Mouse (Mus musculus) kidney, postnatal 10 days (tissue): ENCODE data around the gene Rtn4r.
"Not testable (repeated sequence)": the region's sequence is repeated elsewhere in the genome, so short reads cannot be mapped to it uniquely, and the experiment has no call there.

Experiments used
- DNase-seq: peaks from one replicate; pipeline ENCODE4 v3.0.0; 2021; ENCODE audit warnings: mixed read lengths

Rtn4r gene

DNA sequence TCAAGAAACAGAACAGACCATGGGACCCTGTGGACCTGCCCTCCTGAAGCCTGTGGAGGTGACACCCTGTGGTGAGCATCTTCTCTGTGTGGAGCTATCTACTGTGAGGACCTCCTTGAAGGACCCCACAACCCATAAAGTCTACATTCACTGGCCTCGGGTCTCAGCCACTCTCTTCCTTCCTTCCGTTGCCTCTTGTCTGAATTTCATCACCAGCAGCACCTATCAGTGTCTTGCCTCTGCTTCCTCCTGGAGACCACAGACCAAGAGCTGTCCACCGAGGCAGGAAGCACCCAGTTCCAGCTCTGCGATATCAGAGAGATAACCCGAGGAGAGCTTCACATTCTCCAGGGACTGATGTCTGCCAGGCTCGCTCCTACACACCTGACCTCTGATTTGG is 31.8 kb downstream of the Rtn4r start:
- DNase-seq = no peak

DNA sequence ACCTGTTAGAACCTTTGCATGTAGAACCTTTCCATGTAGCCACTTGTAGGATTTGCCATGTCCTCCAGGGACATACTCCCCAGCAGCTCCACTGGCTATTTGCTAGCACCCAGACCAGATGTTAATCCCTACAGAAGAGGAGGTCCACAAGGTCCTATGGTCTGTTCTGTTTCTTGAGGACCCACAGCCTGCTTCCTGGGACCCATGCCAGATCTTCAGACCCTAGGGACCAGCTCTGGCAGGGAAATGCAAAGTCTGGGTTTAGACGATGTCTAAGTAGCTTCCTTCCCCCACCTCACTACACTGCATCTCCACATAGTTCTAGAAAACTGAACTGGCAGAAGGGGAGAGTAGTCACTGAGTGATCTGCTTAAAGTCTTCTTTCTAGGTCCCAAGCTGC is 32.3 kb downstream of the Rtn4r start:
- DNase-seq = peak; percentile 87

DNA sequence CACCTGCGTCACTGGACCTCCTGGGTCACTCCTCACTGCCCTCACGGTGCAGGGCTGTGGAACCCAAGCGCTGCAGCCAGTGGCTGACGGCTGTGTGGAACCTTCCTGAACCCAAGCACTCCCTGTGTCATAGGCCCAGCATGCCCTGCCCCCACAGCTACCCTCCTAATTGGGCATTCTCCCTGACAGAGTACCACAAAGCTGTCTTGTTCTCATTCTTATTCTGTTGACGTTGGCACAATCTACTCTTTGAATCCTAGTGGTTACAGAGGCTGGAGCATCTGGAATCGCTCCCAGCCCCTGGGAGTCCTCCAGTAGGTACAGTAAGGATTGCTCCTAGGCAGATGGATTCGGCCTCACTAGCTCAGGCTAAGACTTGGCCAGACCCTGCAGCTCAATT is 33.1 kb downstream of the Rtn4r start:
- no peak for DNase-seq

DNA sequence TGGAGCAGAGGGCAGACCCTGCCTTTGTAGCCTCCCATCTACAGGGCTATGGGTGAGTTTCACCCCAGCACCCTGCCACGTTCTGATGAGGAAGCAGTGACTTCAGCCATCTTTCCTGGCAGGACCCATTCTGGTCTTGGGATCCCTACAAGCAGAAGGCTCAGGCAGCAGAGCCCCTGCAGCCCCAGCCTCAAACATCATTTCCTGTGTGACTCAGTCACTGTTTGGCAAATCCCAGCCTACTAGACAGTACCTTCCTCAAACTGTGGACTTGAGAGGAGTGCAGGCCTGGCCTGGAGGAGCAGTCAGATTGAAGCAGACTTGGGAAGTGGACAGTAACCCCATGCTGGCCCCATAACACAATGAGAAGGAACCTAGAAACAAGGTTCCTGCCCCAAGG is 33.7 kb downstream of the Rtn4r start:
- no peak for DNase-seq

DNA sequence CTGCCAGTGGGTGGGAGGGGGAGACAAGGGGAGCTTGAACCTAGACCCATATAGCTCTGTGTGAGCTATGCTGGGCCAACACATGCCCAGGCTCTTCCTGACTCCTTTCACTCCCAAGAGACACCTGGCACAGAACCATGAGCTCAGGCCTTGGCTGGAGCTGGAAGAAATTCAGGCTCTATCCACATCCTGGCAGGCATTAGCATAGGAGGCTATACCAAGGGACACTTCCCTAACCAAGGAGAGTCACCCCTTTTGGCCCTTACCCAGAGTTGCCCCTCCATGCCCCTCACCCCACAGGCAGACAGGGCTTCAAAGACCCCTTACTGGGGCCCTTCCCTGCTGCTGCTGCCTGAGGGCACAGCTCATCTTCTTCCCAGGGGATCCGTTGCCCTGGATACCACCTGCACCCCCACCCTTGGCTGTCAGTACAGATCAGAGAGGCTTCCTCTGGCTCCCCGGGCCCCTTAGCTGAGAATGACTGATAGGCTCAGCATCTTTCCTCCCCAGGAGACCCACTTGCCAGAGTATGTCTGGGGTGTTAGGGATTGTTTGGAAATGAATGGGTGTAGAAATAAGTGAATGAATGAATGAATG is 37.3 kb downstream of the Rtn4r start:
- no peak for DNase-seq

DNA sequence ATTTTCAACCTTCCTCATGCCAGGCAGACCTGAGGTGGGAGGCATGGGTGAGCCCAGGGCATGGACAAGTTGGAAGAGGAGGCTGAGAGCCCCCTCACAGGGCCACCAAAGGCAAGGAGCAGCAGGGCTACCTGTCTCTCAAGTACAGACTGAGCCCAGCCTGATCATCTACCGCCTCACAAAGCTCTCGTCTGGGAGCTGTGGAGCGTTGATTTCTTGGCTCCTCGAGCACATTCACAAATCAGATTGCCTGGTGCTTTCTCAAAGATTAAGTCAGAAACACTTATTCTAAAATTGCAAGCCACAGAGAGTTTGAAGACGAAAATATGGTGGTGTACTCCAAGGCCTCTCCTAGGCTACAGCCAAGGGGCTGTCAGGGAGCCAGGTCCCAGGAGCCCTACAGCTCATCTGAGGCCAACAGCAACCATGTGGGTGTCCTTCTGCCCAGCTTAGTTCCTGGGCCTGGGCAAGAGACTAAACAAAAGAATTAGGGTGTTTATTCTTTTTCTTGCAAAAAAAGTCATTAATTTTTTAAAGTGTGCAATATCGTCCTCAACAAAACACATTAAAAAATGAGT is 39.3 kb downstream of the Rtn4r start:
- DNase-seq = no peak

DNA sequence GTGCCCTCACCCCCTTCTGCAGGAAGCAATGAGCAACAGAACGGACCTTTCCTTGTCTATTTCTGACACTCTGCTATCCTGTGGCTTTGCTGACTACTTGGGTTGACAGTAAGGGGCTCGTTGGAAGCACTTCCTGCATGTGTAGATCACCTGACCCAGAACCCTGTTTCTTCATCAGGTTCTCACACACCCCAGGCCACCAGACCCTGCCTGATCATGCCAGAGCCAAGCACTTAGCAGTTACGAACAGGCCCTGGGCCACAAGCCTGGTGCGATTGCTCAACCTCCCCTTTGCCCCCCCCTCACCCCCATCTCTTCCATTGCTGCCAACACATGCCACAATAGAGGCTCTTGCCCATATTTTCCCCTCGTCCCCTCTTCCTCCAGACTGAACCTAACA is 41.7 kb downstream of the Rtn4r start:
- DNase-seq = no peak

DNA sequence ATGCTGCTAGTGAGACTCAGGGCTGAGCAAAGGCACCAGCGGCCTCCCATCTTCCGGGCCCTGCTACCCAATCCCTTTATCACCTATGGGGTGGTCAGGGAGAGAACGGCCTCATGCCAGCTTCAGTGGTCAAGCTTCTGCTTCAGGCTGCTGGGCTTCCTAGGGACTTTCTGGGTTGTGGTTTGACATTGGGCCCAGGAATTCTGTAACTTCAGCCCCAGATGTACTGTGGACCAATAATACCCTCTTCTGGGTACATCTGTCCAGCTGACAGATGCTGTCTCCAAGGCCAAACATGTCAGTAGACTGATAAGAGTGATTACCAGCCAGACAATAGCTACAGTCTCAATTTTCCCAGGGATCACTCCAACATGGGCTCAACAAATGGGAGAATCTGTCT is 42.3 kb downstream of the Rtn4r start:
- no peak for DNase-seq

DNA sequence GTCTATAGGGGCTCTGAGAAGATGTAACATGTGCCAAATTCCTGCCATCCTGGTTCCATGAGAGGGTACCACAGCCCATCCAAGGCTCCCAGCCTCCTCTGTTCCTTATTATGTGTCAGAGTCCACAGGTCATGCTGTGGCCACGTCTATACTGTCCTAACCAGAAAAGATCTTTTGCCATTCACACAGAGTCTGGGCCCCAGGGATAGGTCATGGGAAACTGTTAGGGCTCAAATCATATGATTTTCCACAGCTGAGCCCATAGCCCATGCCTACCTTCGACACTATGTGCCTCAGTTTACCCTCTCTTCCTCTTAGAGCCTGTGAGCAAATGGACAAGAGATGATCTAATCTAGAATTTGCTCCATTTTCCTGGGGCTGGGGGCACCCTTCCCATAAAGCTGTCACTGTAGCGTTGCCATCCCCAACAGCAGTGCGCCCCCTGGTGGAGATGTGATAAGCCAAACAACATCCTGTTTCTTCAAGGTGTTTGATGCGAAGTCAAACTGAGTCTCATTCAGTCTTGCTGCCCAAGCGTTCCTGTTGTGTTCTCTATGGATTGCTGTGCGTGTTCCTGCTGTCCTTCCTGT is 44.9 kb downstream of the Rtn4r start:
- peak; percentile 92 for DNase-seq

DNA sequence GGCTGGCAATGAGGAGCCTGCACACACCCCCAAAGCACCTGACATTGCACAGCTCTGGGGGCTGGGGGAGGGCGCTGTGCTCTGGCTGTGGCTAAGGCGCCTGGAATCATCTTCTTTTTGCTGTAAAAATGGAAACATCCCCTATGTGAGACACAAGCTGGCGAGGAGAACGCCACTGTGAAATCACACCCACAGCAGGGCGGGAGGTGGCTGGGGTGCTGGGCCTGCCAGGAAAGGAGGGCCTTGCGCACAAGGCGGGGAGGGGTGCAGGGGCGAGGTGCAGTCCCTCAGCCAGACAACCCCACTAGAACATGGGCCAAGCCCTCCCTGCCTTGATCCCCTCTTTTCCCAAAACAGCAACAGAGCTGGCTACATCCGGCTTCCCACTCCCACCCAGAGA is 45.8 kb downstream of the Rtn4r start:
- DNase-seq = no peak

DNA sequence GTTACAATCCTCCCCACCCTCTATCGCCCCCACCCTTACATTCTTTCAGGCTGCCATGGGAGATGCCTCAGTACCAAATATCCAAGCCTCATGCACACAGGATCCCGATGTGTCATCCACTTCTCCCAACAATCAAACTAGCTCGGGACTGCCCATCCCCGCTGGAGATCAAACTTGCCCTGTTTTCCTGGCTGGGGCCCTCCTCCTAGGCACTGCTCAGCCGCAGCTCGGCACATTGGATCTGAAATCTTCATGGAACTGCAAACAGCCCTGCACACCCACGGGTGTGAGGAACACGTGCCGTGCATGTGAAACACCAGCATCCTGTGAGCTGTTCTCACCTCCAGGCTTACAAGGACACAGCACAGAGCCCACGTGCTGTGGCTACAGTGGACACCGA is 46.3 kb downstream of the Rtn4r start:
- no peak for DNase-seq

DNA sequence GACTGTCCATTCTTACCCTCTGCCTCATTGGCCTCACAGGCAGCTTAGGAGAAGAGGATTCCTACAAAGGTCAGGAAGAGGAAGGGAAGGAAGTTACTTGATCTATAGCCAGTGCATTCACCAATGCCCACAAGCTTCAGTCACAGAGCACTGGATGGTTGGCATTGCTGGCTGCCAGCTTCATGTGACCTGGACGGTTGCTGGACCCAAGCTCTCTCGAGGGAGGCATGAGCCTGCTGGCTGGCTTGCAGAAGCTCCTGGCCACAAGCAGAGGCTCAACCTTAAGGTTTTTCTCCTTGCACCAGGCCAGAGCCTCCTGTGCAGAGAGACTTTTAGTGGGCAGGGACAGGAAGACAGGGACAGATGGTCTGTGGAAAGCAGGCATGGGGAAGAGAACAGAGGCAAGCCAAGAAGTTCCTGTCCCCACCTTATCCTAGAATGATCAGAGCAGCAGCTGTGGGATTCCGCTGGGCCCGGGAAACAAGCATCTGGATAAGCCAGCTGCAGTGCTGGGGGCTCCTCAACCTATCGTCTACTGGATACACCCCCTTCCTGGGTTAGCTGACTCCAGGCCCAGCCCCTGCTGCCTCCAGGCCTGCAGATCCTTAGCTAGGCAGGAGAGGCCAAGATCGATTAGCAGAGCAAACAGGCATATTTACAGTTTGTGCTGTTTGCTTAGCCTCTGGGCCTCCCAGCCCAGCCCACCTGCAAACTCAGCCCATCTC is 48.5 kb downstream of the Rtn4r start:
- no peak for DNase-seq

DNA sequence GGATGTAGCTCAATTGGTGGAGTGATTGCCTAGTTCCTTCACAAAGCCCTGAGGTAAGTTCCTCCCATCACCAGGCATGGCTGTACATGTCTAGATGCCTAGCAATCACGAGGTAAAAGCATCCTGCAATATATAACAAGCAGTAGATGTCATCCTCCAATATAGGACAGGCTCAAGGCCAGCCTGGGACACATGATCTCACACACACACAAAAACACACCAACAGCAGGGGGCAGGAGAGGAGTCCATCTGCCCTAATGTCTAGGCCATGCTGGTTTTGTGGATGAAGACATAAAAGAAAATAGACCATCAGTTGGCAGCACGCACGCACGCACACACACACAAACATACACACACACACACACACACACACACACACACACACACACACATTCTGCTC is 49.3 kb downstream of the Rtn4r start:
- peak; percentile 33 for DNase-seq

DNA sequence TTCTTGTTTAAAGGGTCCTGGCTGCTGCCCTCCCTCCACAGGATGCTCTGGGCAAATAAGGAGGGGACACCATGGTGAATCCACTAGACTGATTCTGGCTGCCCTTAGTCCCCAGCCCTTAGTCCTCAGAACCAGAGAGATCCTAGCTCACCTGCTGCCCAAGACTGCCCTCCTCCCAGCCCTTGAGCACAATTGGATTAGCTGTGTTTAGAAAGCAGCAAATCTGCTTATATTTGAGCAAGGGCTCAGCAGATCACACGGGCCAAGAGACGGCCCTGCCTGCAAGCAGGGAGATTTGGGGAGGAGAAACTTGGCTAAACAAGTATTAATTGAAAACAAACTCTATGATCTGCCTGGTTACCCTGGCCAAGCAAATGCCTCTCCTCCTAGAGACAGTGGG is 52.1 kb downstream of the Rtn4r start:
- no peak for DNase-seq

DNA sequence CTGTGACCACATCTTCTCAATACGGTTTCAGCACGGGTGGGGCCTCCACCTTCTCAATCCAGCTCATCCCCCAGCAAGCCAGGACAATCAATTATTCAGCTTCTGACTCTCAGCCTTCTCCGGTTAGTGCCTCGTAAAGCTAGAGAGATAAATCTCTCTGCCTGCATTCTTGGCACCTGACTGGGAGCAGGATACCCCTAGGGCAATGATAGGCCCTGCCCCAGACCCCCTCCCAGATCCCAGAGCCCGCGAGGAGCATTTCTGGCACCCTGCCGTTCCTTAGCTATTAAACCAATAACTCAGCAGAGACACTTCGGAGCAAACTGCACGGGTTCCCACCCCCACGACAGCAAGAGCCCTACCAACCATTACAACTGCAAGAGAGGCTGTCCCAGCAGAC is 54.0 kb downstream of the Rtn4r start:
- DNase-seq = no peak

DNA sequence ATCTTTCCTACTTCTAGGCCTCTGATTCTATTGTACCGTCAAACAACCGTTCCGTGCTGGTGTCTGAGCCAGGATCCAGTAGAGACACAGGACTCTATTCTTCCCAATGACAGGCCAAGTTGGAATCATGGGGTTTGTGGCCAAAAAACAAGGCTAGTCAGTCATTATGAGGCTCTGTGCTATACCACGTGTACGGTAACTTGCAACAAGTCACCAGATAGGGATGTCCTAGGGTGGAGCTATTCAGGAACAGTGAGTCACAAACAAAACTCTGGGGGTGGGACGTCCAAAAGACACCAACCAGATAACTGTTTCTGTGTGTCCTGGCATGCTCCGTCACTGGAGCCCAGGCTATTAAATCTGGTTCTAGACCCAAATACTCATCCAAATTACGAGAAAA is 55.3 kb downstream of the Rtn4r start:
- no peak for DNase-seq

DNA sequence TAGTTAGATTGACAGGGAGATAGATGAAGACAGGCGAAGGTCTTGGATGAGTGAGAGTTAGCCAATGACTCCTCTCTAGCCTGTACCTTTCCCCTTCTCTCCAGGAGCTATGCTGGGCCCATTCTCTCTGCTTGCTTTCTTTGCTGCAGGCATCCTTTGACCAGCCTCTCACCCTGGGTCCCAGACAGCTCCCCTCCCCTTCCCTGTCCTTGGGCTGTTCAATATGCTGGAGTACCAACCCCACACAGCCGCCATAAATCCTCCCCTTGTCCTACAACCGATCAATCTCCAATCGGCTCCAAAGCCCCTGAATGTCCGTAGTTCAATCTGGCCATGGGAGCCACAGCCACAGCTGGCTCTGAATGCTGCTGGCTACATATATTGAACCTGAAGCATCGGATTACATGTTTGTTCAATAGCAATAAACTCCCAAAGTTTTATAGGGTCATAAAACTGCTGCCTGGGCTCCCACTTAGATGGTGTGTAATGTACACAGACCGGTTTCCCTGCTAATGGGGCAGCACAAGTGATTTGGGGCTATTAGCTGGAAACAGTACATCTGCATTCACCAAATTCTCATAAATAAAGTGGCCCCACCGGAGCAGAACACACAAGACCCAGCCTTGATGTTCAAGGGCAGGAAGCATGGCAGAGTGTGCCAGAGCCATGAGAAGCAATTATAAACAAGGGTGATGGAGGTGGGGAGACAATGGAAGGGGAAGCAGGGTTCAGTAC is 58.4 kb downstream of the Rtn4r start:
- DNase-seq = no peak

DNA sequence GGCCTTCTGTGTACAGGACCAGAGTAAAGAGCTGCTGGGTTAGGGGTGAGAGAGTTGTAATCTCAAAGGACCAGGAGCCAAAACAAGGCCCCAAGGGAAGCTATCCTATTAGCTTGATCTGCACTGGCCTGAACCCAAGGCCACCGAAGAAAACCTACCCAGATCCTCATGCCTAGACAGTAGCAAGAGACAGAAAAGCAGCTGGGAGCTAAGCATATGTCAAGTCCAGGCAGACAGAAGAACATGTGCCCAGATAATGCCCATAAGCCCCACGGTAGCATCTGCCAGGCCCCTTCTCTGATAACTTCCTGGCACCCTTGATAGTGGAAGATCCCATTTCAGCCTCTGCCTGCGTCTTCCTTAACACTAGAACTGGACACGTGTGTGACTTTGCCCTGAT is 59.4 kb downstream of the Rtn4r start:
- DNase-seq = no peak

DNA sequence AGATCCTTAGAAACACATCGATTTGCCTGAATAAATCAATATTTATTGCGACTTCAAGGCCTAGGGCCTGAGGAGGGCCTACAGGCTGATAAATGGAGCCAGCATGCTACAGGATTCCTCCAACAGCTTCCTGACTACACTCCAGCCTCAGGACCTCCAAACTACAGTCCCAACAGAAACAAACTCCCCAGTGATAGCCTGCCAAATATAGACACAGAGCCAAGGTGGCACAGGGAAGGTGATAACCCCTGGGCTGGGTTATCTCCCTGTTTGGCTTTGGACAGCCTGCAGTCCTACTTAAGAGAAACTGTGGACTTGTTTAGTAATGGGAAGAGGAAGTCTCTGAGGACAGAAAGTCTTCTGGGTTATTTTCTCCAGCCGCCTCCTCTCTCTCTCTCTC is 59.8 kb downstream of the Rtn4r start:
- no peak for DNase-seq

DNA sequence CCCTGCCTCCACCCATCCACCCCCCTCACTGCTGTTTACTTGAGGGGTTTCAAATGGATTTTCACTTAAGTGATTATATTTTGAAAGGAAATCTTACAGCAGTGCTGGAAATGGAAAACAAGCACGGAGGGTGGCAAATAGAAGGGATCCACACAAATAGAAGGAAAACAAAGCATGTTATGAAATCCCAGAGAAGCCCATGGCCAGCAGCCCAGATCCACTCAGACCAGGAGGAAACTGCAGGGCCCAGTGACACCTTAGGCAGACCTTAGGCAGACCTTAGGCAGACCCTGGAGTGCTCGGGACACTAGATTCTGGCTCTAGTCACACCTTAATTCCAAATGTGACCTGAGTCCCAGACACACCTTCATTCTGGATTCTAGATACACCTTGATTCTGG is 63.6 kb downstream of the Rtn4r start:
- DNase-seq = no peak

DNA sequence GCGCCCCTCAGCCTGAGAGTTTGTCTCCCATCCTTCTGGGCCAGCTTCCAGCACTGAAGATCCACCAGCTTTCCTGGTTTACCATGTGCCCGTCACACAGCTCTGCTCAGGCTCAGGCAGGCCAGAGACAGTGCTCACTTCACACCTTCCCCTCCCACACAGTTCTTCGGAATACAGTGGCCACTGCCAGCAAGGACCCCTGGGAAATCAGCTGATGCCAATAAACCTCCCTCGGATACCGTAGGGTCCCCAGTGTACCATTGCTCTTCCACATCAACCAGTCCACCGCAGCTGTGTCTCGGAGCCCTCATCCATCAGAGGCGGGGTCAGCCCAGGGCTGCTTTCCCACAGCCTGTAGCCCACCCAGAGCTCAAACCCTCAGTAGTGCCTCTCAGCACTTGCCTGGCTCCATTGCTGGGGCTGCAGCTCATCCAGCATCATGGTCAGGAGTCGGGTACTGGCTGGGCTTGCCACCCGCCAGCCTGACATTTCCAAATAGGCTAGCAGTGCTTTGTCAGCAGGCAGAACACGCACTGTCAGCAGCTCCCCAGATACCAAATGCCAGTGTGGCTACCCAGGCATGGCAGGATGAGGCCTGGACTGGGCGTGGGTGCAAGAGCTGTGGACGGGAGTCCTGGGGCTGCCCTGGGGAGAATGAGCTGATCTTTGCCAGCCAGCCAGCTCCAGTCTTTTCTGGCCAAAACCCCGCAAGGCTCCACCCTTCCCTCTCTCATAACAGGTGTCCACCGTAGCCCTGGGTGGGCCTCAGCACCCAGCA is 67.0 kb downstream of the Rtn4r start:
- DNase-seq = peak; percentile 52

DNA sequence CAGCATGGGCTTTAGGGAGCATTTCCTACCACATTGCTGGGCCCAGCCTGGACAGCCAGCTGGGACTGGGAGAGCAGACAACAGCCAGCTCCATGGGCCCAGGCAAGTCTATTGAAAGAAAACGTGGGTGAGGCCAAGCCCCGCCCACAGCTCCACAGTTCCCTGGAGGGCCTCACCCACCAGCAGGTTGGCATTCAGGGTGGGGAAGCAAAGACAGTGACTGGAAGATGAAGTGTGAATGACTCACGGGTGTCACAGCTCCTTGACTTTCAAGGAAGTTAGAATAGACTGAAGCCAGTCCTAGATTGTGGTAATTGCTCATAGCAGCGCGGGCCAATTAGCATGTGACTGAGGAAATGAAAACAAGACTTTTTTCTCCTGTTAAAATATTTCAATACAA is 67.6 kb downstream of the Rtn4r start:
- DNase-seq = peak; percentile 48

DNA sequence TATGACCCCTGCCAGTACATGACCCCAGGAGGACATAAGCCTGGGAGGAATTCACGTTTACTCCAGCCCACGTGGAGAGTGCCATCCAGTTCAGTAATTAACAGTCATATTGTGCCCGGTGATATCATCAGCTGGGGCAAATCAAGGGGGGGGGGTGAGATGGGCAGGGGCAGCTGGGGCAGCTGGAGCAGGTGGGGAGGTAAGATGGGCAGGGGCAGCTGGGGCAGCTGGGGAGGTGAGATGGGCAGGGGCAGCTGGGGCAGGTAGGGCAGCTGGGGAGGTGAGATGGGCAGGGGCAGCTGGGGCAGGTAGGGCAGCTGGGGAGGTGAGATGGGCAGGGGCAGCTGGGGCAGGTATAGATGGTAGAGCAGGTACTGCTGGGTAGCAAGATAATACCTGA is 68.1 kb downstream of the Rtn4r start:
- not testable (repeated sequence) for DNase-seq
